Mouse (Mus musculus): ENCODE measurements around the gene Olfr948.

Gene Olfr948

DNA sequence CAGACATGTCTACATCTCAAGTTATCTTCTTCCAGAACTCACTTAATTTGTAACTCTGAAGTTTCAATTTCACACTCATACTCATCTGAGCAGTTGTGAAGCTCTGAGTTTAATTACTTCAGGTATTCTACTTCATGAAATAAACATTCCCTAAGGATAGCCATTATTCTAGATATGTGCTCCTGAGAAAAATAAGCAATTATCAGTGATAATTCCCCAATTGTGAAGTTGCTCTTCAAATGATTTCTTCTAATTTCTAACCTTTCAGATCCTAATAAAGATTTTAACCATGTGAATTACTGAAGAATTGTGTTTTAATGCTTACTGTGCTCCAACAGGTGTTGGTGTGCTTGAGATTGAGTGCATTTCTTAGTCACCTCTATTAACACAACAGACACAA, at the start of gene Olfr948:
Olfr948 (minus strand) TSS at position 101 of the 400 bp plus-strand sequence.
- DNase-seq, result no peak

DNA sequence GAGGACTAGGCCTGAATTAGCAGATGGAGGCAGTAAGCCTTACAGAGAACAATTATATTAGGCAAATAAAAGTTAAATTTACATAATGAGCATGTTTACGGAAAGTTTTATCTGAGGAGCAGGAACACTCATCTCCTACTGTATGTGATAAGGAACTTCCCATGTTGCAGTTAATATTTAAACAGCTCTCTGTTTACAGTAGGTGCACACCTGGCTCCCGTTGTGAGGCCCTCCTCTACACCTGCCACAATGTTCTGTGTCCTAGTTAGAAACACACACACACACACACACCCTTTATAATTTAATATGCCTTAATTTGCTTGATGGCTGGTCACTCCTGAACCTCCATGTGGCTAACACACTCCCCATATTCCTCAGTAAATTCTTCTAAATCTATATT, 38.7 kb downstream of the Olfr948 start:
- no peak for DNase-seq

DNA sequence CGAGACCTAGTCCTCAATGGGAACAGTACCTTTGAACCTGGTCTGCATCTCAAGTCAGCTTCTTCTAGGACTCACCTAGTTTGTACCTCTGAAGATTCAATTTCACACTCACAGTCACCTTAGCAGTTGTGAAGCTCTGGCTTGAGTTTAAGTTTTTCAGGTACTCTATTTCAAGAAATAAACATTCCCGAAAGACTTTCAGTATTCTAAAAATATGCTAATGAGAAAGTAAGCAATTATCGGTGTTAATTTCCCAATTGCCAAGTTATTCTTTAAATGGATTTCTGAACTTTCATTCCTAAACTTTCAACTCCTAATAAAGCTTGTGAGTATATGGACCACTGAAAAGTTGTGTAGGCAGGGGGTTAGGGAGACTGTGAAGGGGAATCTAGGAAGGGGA, 49.1 kb downstream of the Olfr948 start, which contains the start of gene Olfr945:
Olfr945 (minus strand) TSS at position 101 of the 400 bp plus-strand sequence.
- DNase-seq, result no peak

Data from right cerebral cortex, postnatal 14 days (tissue).